31 mouse cellular contexts compared by ENCODE assay signal in the genomic region with DNA sequence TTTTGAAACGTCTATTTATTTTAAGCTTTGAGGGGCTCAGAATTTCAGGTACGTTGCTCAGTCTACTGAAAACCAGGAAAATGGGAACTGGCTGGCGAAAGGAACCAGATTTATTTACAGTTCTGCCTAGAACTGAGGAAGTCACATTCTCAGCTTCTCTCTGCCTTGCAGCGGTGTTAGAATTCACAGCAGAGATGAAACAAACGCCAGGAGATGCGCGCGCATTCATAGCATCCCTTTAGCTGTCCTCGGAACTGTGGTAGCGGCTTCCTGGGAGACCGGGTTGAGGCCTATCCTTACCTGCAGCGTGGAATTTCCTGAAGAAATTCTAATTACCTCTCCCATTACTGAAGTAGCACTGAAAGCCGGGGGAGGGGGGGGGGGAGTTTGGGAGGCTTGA. TPM values are rescaled to one million over a fixed set of nuclear protein-coding genes. Genes with fewer than 3 reads are reported as not detected.
DNase-seq lines count a peak whose midpoint lies in the region; ATAC-seq lines count a peak whose summit lies in the region.
"Had no signal": no experiment of that assay in that cellular context is flagged by ENCODE, and none has a peak within 500 bp of the region (broad histone marks: within the 10 kb centered on the region; RNA-seq: fewer than 3 reads in every experiment).

No protein-coding gene starts in this region.

- no peaks in the 10 kb centered on the region for H3K36me3 ChIP-seq in intestine, embryonic 16.5 days (ENCODE audit: control insufficient read depth, insufficient read depth, low read length)
- H3K36me3 ChIP-seq: heart, embryonic 13.5 days; hindbrain, embryonic 10.5 days; hindbrain, embryonic 15.5 days; kidney, embryonic 15.5 days; limb, embryonic 12.5 days; lung, embryonic 15.5 days; midbrain, embryonic 10.5 days; midbrain, embryonic 15.5 days; neural tube, embryonic 15.5 days; stomach, embryonic 15.5 days had no signal

- H3K4me2 ChIP-seq in intestine, embryonic 16.5 days (ENCODE audit: low read depth, low read length): no peak overlapping the region
- H3K4me2 ChIP-seq: heart, embryonic 13.5 days; hindbrain, embryonic 15.5 days; kidney, embryonic 15.5 days; limb, embryonic 12.5 days; lung, embryonic 15.5 days; midbrain, embryonic 15.5 days; neural tube, embryonic 15.5 days; stomach, embryonic 15.5 days had no signal

- WGBS in intestine, embryonic 16.5 days: 88% methylated on average over 13 of the region's 13 CpGs

- no peaks in the 10 kb centered on the region for H3K4me1 ChIP-seq in intestine, embryonic 16.5 days (ENCODE audit: control insufficient read depth, insufficient read depth, low read length)
- H3K4me1 ChIP-seq: kidney, embryonic 15.5 days; limb, embryonic 12.5 days; midbrain, embryonic 15.5 days; neural tube, embryonic 15.5 days; stomach, embryonic 15.5 days had no signal

- intact Hi-C loops in left cerebral cortex, postnatal 25 days (cut with DNase I): no loop called here

- no peaks in the 10 kb centered on the region for H3K27me3 ChIP-seq in intestine, embryonic 16.5 days (replicated peaks; ENCODE audit: control insufficient read depth, insufficient read depth, low read length)
- H3K27me3 ChIP-seq: heart, embryonic 13.5 days; hindbrain, embryonic 15.5 days; kidney, embryonic 15.5 days; limb, embryonic 12.5 days; lung, embryonic 15.5 days; midbrain, embryonic 15.5 days; neural tube, embryonic 15.5 days; stomach, embryonic 15.5 days had no signal

- no peak overlapping the region for H3K27ac ChIP-seq in intestine, embryonic 16.5 days (ENCODE audit: low read length)
- H3K27ac ChIP-seq: heart, embryonic 13.5 days; hindbrain, embryonic 10.5 days; hindbrain, embryonic 15.5 days; kidney, embryonic 15.5 days; limb, embryonic 12.5 days; lung, embryonic 15.5 days; midbrain, embryonic 10.5 days; midbrain, embryonic 15.5 days; neural tube, embryonic 15.5 days; stomach, embryonic 15.5 days had no signal

- ATAC-seq in intestine, embryonic 16.5 days: no peak
- ATAC-seq: activated CD4-positive, CD25-positive, alpha-beta regulatory T cell, adult 4 months; forebrain, embryonic 14.5 days; inflammation-experienced regulatory T-cells, adult 6 months; midbrain, embryonic 15.5 days had no signal

- peak; percentile 6 to 38 for DNase-seq in frontal cortex, postnatal 36 days (ENCODE audit: low spot score in 2 of 2)
- DNase-seq in frontal cortex, postnatal 25 days (ENCODE audit: low spot score in 2 of 2): no peak
- DNase-seq in left cerebral cortex, postnatal 25 days (ENCODE audit: low spot score in 2 of 2): peak; percentile 27 to 50
- DNase-seq in left cerebral cortex, adult 11 months (ENCODE audit: low spot score): no peak
- DNase-seq in R1 (ENCODE audit: low read depth, low spot score): peak; percentile 68
- peak; percentile 47 for DNase-seq in right cerebral cortex, postnatal 4 days
- DNase-seq: adrenal gland, adult 8-10 months; cerebellum, adult 8-10 months; cerebellum, postnatal 36 days; gastrocnemius, postnatal 25 days; heart, adult 18-20 months; heart, postnatal 10 days; kidney, adult 18-20 months; kidney, postnatal 25 days; retina, postnatal 1 day; thymus, adult 18-20 months; thymus, postnatal 25 days had no signal

- H3K9me3 ChIP-seq in intestine, embryonic 16.5 days (ENCODE audit: control insufficient read depth, low read length): no peaks in the 10 kb centered on the region
- H3K9me3 ChIP-seq: heart, embryonic 13.5 days; hindbrain, embryonic 15.5 days; kidney, embryonic 15.5 days; limb, embryonic 12.5 days; lung, embryonic 15.5 days; midbrain, embryonic 10.5 days; midbrain, embryonic 15.5 days; neural tube, embryonic 15.5 days; stomach, embryonic 15.5 days had no signal

- no peak overlapping the region for H3K9ac ChIP-seq in intestine, embryonic 16.5 days (ENCODE audit: low read depth, low read length)
- H3K9ac ChIP-seq: heart, embryonic 13.5 days; hindbrain, embryonic 15.5 days; kidney, embryonic 15.5 days; limb, embryonic 12.5 days; lung, embryonic 15.5 days; midbrain, embryonic 15.5 days; neural tube, embryonic 15.5 days; stomach, embryonic 15.5 days had no signal

- no peak overlapping the region for H3K4me3 ChIP-seq in intestine, embryonic 16.5 days (ENCODE audit: low read length)
- H3K4me3 ChIP-seq: heart, embryonic 13.5 days; hindbrain, embryonic 10.5 days; hindbrain, embryonic 15.5 days; kidney, embryonic 15.5 days; limb, embryonic 12.5 days; lung, embryonic 15.5 days; midbrain, embryonic 10.5 days; midbrain, embryonic 15.5 days; neural tube, embryonic 15.5 days; stomach, embryonic 15.5 days had no signal

RNA-seq across cellular contexts. Expression of a gene that starts 16.4 kb away (rescaled TPM):
- total RNA-seq in left cerebral cortex, postnatal 25 days (2021): 10 to 100 TPM; 51.5 to 51.8 TPM
- polyA plus RNA-seq in intestine, embryonic 16.5 days (2015; fragmentation: Nextera tagmentation; extraction: Ambion mirVana): 29.9 and 32.3 TPM in 2 replicates

Comparison
In these comparisons a context has a peak if more than half of its experiments do, and no peak if none do; other contexts are left out.
1. DNase-seq: peak in frontal cortex, postnatal 36 days (2 of 2), left cerebral cortex, postnatal 25 days (2 of 2), R1 (single experiment) and right cerebral cortex, postnatal 4 days (single experiment); none in frontal cortex, postnatal 25 days (0 of 2) and left cerebral cortex, adult 11 months (single experiment).